Mouse (Mus musculus): ENCODE data around the gene Pms2. TPM values are rescaled to one million over a fixed set of nuclear protein-coding genes. Genes with fewer than 3 reads are reported as not detected.

The Pms2 gene
- polyA plus RNA-seq, 1 experiment, result 2.5 TPM

DNA sequence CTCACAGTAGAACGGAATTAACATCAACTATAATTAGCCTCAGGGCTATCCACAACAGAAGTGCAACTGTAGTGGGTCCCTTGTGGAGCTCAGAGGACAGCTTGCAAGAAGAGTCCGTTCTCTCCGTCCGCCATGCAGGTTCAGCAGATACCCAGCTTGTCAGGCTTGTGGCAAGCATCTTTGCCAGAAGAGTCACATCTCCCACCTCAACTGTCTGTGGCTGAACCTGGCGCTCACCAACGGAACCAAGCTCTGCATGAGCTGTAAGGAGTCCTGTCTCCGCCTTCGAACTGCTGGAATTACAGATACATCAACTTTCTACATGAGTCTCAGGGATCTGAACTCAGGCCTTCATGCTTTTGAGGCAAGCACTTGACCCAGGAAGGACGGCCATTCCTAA is 26.4 kb downstream of the Pms2 start:
- Histone ChIP-seq H3K27me3 (ENCODE audit: control insufficient read depth, insufficient read depth, insufficient read length) (no peaks in the 10 kb centered on the region), H3ac (ENCODE audit: control insufficient read depth, insufficient read length) (no peak overlapping the region), H3K4me3 (no peak overlapping the region), H3K36me3 (ENCODE audit: control insufficient read depth, insufficient read depth) (no peaks in the 10 kb centered on the region), H3K79me2 (ENCODE audit: control insufficient read depth, insufficient read depth) (no peaks in the 10 kb centered on the region), H3K4me2 (ENCODE audit: low read depth) (no peak overlapping the region)
- no peak for TF ChIP-seq MYOD1 (IDR thresholded peaks at IDR 0.05; ENCODE audit: control insufficient read depth in 1 of 3, insufficient read length in 2 of 3, low read depth in 2 of 3)
- TF ChIP-seq REST (IDR thresholded peaks at IDR 0.05; ENCODE audit: insufficient read depth, insufficient read length), result no peak
- no peak for TF ChIP-seq E2F4 (IDR thresholded peaks at IDR 0.05; ENCODE audit: insufficient read depth)
- no peak for TF ChIP-seq POLR2A (IDR thresholded peaks at IDR 0.05; ENCODE audit: insufficient read length, low read depth)
- TF ChIP-seq POLR2AphosphoS2 (IDR thresholded peaks at IDR 0.05; ENCODE audit: insufficient read length, low read depth), result no peak
- no peak for TF ChIP-seq CEBPB (IDR thresholded peaks at IDR 0.05; ENCODE audit: insufficient read depth, poor library complexity, severe bottlenecking)
- TF ChIP-seq TCF3 (IDR thresholded peaks at IDR 0.05; ENCODE audit: insufficient read length, low read depth), result no peak
- TF ChIP-seq SRF (IDR thresholded peaks at IDR 0.05; ENCODE audit: control insufficient read depth, insufficient read length, low read depth), result no peak
- no peak for TF ChIP-seq MAX (IDR thresholded peaks at IDR 0.05; ENCODE audit: low read depth)
- TF ChIP-seq USF1 (IDR thresholded peaks at IDR 0.05; ENCODE audit: low read depth), result no peak
- no peak for TF ChIP-seq MYOG (IDR thresholded peaks at IDR 0.05; ENCODE audit: control insufficient read depth in 1 of 3, insufficient read depth in 1 of 3, insufficient read length in 2 of 3, low read depth in 2 of 3)
- TF ChIP-seq TCF12 (IDR thresholded peaks at IDR 0.05; ENCODE audit: insufficient read depth, poor library complexity, severe bottlenecking), result no peak

DNA sequence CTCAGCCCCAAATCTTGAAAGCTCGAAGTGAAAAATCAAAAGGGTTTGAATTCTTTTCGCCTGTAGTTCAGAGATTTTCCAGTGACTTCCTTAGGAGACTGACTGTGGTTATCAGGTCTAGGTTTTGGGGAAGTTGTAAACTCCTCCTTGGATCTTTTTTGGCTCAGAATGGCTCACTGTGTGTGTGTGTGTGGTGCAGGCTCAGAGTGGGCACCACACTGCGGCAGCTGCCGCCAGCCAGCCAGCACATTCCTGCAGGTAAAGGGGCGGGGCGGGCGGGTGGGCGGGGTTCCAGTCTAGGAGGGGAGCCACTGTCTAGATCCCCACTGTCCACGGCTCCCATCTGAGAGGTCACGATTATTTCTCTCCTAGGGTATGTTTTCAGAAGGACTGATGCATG is 31.8 kb downstream of the Pms2 start:
- Histone ChIP-seq H3K36me3 (ENCODE audit: control insufficient read depth, insufficient read depth) (no peaks in the 10 kb centered on the region), H3K4me2 (ENCODE audit: low read depth) (no peak overlapping the region)
- no peak for TF ChIP-seq MYOG (IDR thresholded peaks at IDR 0.05; ENCODE audit: control insufficient read depth in 1 of 3, insufficient read depth in 1 of 3, insufficient read length in 2 of 3, low read depth in 2 of 3)
- no peak for TF ChIP-seq CEBPB (IDR thresholded peaks at IDR 0.05; ENCODE audit: insufficient read depth, poor library complexity, severe bottlenecking)
- no peak for TF ChIP-seq REST (IDR thresholded peaks at IDR 0.05; ENCODE audit: insufficient read depth, insufficient read length)
- no peak for TF ChIP-seq E2F4 (IDR thresholded peaks at IDR 0.05; ENCODE audit: insufficient read depth)
- no peak for TF ChIP-seq MYOD1 (IDR thresholded peaks at IDR 0.05; ENCODE audit: control insufficient read depth in 1 of 3, insufficient read length in 2 of 3, low read depth in 2 of 3)
- no peak for TF ChIP-seq TCF3 (IDR thresholded peaks at IDR 0.05; ENCODE audit: insufficient read length, low read depth)
- no peak for TF ChIP-seq MAX (IDR thresholded peaks at IDR 0.05; ENCODE audit: low read depth)
- TF ChIP-seq SRF (IDR thresholded peaks at IDR 0.05; ENCODE audit: control insufficient read depth, insufficient read length, low read depth), result no peak
- no peak for TF ChIP-seq TCF12 (IDR thresholded peaks at IDR 0.05; ENCODE audit: insufficient read depth, poor library complexity, severe bottlenecking)
- no peak for TF ChIP-seq POLR2A (IDR thresholded peaks at IDR 0.05; ENCODE audit: insufficient read length, low read depth)
- TF ChIP-seq POLR2AphosphoS2 (IDR thresholded peaks at IDR 0.05; ENCODE audit: insufficient read length, low read depth), result no peak
- TF ChIP-seq USF1 (IDR thresholded peaks at IDR 0.05; ENCODE audit: low read depth), result no peak

DNA sequence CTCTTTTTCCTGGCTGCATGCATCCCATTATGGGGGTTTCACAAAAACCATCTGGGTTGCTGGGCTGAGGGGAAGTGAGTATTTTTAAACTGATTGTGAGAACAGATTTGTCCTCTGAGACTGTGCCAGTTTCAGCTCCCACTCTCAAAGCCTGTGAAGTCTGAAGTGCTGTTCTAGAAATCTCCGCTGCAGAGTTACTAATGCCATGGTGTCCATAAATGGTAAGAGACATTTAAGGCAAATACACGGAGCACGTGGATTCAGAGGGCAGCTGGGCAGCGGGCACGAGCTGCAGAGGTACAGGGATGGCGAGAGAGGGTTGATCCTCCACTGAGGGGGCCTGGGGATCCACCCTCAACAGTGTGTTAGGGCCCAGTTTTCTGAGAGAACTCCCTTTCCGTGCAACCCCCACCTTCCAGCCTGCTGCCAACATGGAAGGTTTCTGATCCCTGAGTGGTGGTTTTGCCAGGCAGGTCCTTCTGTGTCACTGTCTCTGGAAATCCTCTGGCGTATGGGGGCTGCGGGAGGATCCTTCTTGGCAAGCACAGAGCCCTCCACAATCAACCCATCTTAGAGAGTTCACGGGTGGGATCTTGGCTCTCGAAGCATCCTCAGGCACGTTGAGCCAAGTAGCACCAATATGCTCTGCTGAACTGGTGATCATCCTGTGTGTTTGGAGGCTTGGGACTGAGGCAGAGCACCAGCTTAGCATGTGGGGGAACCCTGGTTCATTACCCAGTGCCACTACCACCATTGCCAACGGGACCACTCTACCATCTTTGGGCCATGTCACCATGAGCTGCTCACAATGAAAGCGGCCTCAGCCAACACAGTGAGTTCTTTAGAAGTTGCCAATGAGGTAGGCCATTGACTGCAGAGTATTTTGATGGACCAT is 33.7 kb downstream of the Pms2 start:
- Histone ChIP-seq H3K4me2 (ENCODE audit: low read depth) (no peak overlapping the region), H3K79me2 (ENCODE audit: control insufficient read depth, insufficient read depth) (no peaks in the 10 kb centered on the region), H3K36me3 (ENCODE audit: control insufficient read depth, insufficient read depth) (no peaks in the 10 kb centered on the region), H3K4me3 (no peak overlapping the region), H3K27me3 (ENCODE audit: control insufficient read depth, insufficient read depth, insufficient read length) (peaks cover 15% of the 10 kb centered on the region), H3ac (ENCODE audit: control insufficient read depth, insufficient read length) (no peak overlapping the region)
- TF ChIP-seq TCF3 (IDR thresholded peaks at IDR 0.05; ENCODE audit: insufficient read length, low read depth) (no peak), E2F4 (IDR thresholded peaks at IDR 0.05; ENCODE audit: insufficient read depth) (no peak), MYOD1 (IDR thresholded peaks at IDR 0.05; ENCODE audit: control insufficient read depth in 1 of 3, insufficient read length in 2 of 3, low read depth in 2 of 3) (no peak), SRF (IDR thresholded peaks at IDR 0.05; ENCODE audit: control insufficient read depth, insufficient read length, low read depth) (no peak), MAX (IDR thresholded peaks at IDR 0.05; ENCODE audit: low read depth) (no peak), POLR2AphosphoS2 (IDR thresholded peaks at IDR 0.05; ENCODE audit: insufficient read length, low read depth) (no peak)

More for the DNA sequence above, 31.8 kb downstream of the Pms2 start:
- Histone ChIP-seq H3K27me3 (ENCODE audit: control insufficient read depth, insufficient read depth, insufficient read length) (peaks cover 10% of the 10 kb centered on the region), H3ac (ENCODE audit: control insufficient read depth, insufficient read length) (no peak overlapping the region), H3K4me3 (no peak overlapping the region), H3K79me2 (ENCODE audit: control insufficient read depth, insufficient read depth) (no peaks in the 10 kb centered on the region)

DNA sequence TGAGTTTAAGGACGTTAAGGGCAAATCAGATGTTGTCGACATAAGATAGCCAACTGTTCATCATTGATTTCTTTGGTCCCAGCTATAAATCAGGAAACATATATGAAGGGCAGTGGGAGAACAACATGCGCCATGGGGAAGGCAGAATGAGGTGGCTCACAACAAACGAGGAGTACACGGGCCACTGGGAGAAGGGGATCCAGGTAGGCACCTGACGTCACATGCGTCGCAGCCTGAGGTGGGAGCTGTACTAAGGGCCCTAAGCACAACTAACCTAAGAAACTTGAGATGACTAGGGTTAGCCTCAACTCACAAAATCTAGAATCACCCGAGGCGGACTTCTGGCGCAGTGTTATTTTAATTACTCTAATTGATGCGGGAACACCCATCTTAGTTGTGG is 38.6 kb downstream of the Pms2 start:
- H3K4me3 ChIP-seq, result no peak overlapping the region
- no peaks in the 10 kb centered on the region for H3K36me3 ChIP-seq (ENCODE audit: control insufficient read depth, insufficient read depth)
- TF ChIP-seq SRF (IDR thresholded peaks at IDR 0.05; ENCODE audit: control insufficient read depth, insufficient read length, low read depth) (no peak), USF1 (IDR thresholded peaks at IDR 0.05; ENCODE audit: low read depth) (no peak), MYOD1 (IDR thresholded peaks at IDR 0.05; ENCODE audit: control insufficient read depth in 1 of 3, insufficient read length in 2 of 3, low read depth in 2 of 3) (no peak), CEBPB (IDR thresholded peaks at IDR 0.05; ENCODE audit: insufficient read depth, poor library complexity, severe bottlenecking) (no peak), MYOG (IDR thresholded peaks at IDR 0.05; ENCODE audit: control insufficient read depth in 1 of 3, insufficient read depth in 1 of 3, insufficient read length in 2 of 3, low read depth in 2 of 3) (no peak), E2F4 (IDR thresholded peaks at IDR 0.05; ENCODE audit: insufficient read depth) (no peak), TCF3 (IDR thresholded peaks at IDR 0.05; ENCODE audit: insufficient read length, low read depth) (no peak), MAX (IDR thresholded peaks at IDR 0.05; ENCODE audit: low read depth) (no peak), REST (IDR thresholded peaks at IDR 0.05; ENCODE audit: insufficient read depth, insufficient read length) (no peak), POLR2AphosphoS2 (IDR thresholded peaks at IDR 0.05; ENCODE audit: insufficient read length, low read depth) (no peak), POLR2A (IDR thresholded peaks at IDR 0.05; ENCODE audit: insufficient read length, low read depth) (no peak), TCF12 (IDR thresholded peaks at IDR 0.05; ENCODE audit: insufficient read depth, poor library complexity, severe bottlenecking) (no peak)
- no peak overlapping the region for H3K4me2 ChIP-seq (ENCODE audit: low read depth)
- H3K27me3 ChIP-seq (ENCODE audit: control insufficient read depth, insufficient read depth, insufficient read length), result peaks cover 22% of the 10 kb centered on the region
- H3ac ChIP-seq (ENCODE audit: control insufficient read depth, insufficient read length), result no peak overlapping the region
- no peaks in the 10 kb centered on the region for H3K79me2 ChIP-seq (ENCODE audit: control insufficient read depth, insufficient read depth)
